Mouse (Mus musculus) Muller cell, postnatal 12 days (primary cell): ENCODE measurements around the gene Hlcs.

Source experiments
- DNase-seq: peaks from one replicate; pipeline ENCODE4 v3.0.0-alpha.2; 2015; ENCODE audit errors: inconsistent ontology term

The Hlcs gene

GRCm38 (mm10) chr16:94246058-94246784 lies 67.2 kb downstream of the Hlcs start:
- no peak for DNase-seq

- no peak for DNase-seq
Measured at GRCm38 (mm10) chr16:94241126-94241525, 72.2 kb downstream of the Hlcs start.

- DNase-seq: no peak
Measured at GRCm38 (mm10) chr16:94240190-94240589, 73.2 kb downstream of the Hlcs start.

GRCm38 (mm10) chr16:94239567-94239966 lies 73.8 kb downstream of the Hlcs start:
- no peak for DNase-seq

GRCm38 (mm10) chr16:94239146-94239545 lies 74.2 kb downstream of the Hlcs start:
- no peak for DNase-seq

- DNase-seq: no peak
Measured at GRCm38 (mm10) chr16:94237130-94237484, 76.3 kb downstream of the Hlcs start.

GRCm38 (mm10) chr16:94236226-94237129 lies 76.9 kb downstream of the Hlcs start:
- DNase-seq: peak; percentile 85

GRCm38 (mm10) chr16:94235718-94236117 lies 77.7 kb downstream of the Hlcs start:
- no peak for DNase-seq

GRCm38 (mm10) chr16:94234202-94234601 lies 79.2 kb downstream of the Hlcs start:
- DNase-seq: no peak

- DNase-seq: no peak
Measured at GRCm38 (mm10) chr16:94230909-94231575, 82.3 kb downstream of the Hlcs start.

- no peak for DNase-seq
Measured at GRCm38 (mm10) chr16:94230499-94230898, 82.9 kb downstream of the Hlcs start.

GRCm38 (mm10) chr16:94229890-94230289 lies 83.5 kb downstream of the Hlcs start:
- no peak for DNase-seq

- peak; percentile 81 for DNase-seq
Measured at GRCm38 (mm10) chr16:94228858-94229555, 84.4 kb downstream of the Hlcs start.

- DNase-seq: peak; percentile 96
Measured at GRCm38 (mm10) chr16:94227328-94228018, 85.9 kb downstream of the Hlcs start.

- DNase-seq: no peak
Measured at GRCm38 (mm10) chr16:94223363-94223720, 90.0 kb downstream of the Hlcs start.

- DNase-seq: no peak
Measured at GRCm38 (mm10) chr16:94222646-94223362, 90.6 kb downstream of the Hlcs start.

GRCm38 (mm10) chr16:94210689-94211357 lies 102.5 kb downstream of the Hlcs start:
- peak; percentile 71 for DNase-seq

GRCm38 (mm10) chr16:94209626-94210025 lies 103.7 kb downstream of the Hlcs start:
- DNase-seq: peak; percentile 87

- peak; percentile 28 for DNase-seq
Measured at GRCm38 (mm10) chr16:94208826-94209225, 104.5 kb downstream of the Hlcs start.

GRCm38 (mm10) chr16:94208152-94208551 lies 105.2 kb downstream of the Hlcs start:
- DNase-seq: peak; percentile 18
